Mouse (Mus musculus) WW6 (cell line): Measurements from ENCODE around the gene Glrx2.

Source experiments
- DNase-seq: peaks from one replicate; pipeline ENCODE4 v3.0.0-alpha.2; 2013; ENCODE audit warnings: low read depth, low spot score

Gene Glrx2

GRCm38 (mm10) chr1:143742186-143742585 is 26.0 kb downstream of the Glrx2 start:
- no peak for DNase-seq

GRCm38 (mm10) chr1:143745871-143746270 is 29.7 kb downstream of the Glrx2 start:
- no peak for DNase-seq

- no peak for DNase-seq
These were observed 46.0 kb downstream of the Glrx2 start for GRCm38 (mm10) chr1:143762159-143762558.

GRCm38 (mm10) chr1:143764443-143764842 is 48.3 kb downstream of the Glrx2 start:
- no peak for DNase-seq

GRCm38 (mm10) chr1:143765801-143766200 is 49.7 kb downstream of the Glrx2 start:
- no peak for DNase-seq

GRCm38 (mm10) chr1:143766238-143766637 is 50.1 kb downstream of the Glrx2 start:
- DNase-seq: no peak

GRCm38 (mm10) chr1:143770444-143771109 is 54.4 kb downstream of the Glrx2 start:
- DNase-seq: no peak

GRCm38 (mm10) chr1:143773082-143773481 is 56.9 kb downstream of the Glrx2 start:
- DNase-seq: no peak

- DNase-seq: no peak
These were observed 57.8 kb downstream of the Glrx2 start for GRCm38 (mm10) chr1:143773909-143774308.

GRCm38 (mm10) chr1:143776446-143777411 is 60.6 kb downstream of the Glrx2 start, which contains the start of the genes Trove2 and Uchl5:
Gene Trove2, minus strand, starts transcription at chr1:143777068.
Gene Uchl5, plus strand, starts transcription at chr1:143777272.
- DNase-seq: peak; percentile 94

GRCm38 (mm10) chr1:143777558-143778218 is 61.5 kb downstream of the Glrx2 start:
- peak; percentile 22 for DNase-seq

- DNase-seq: no peak
These were observed 72.6 kb downstream of the Glrx2 start for GRCm38 (mm10) chr1:143788584-143789227.
